Mouse (Mus musculus) limb, embryonic 14.5 days (tissue): ENCODE data around the gene Rmi2. TPM values are rescaled to one million over a fixed set of nuclear protein-coding genes. Genes with fewer than 3 reads are reported as not detected.

ENCODE experiments used
- ATAC-seq: fragments of 200-750 bp; cut with Nextera tagmentation; 2 replicates; pipeline ENCODE4 v1.8.0; 2017; ENCODE audit warnings: low read depth, moderate number of reproducible peaks, moderate TSS enrichment; ENCODE audit not compliant: low FRiP score
- DNase-seq: peaks from one replicate; pipeline ENCODE4 v3.0.0-alpha.2; 2015; ENCODE audit warnings: low spot score
- H3K27ac ChIP-seq: fragments of 300-500 bp; sonication (generic); replicated peaks from 2 replicates; pipeline ENCODE4 v1.5.1; 2014; ENCODE audit warnings: low read depth, mild to moderate bottlenecking, low read length, moderate library complexity, mixed read lengths
- H3K27me3 ChIP-seq: fragments of 300-500 bp; sonication (generic); 2 replicates; pipeline ENCODE4 v1.6.1; 2014; ENCODE audit warnings: low read length, mixed read lengths; ENCODE audit not compliant: control insufficient read depth, insufficient read depth
- H3K36me3 ChIP-seq: fragments of 300-500 bp; sonication (generic); 2 replicates; pipeline ENCODE4 v1.6.1; 2014; ENCODE audit warnings: mild to moderate bottlenecking, low read length, moderate library complexity, mixed read lengths; ENCODE audit not compliant: control insufficient read depth, insufficient read depth
- H3K4me1 ChIP-seq: fragments of 300-500 bp; sonication (generic); 2 replicates; pipeline ENCODE4 v1.6.1; 2014; ENCODE audit warnings: antibody characterized with exemption, low read length, mixed read lengths; ENCODE audit not compliant: control insufficient read depth, insufficient read depth
- H3K4me2 ChIP-seq: fragments of 300-500 bp; sonication (generic); replicated peaks from 2 replicates; pipeline ENCODE4 v1.6.1; 2014; ENCODE audit warnings: low read depth, mild to moderate bottlenecking, low read length, moderate library complexity; ENCODE audit not compliant: severe bottlenecking
- H3K4me3 ChIP-seq: fragments of 300-500 bp; sonication (generic); replicated peaks from 2 replicates; pipeline ENCODE4 v1.5.1; 2014; ENCODE audit warnings: low read length
- H3K9ac ChIP-seq: fragments of 300-500 bp; sonication (generic); 2 replicates; pipeline ENCODE4 v1.6.1; 2014; ENCODE audit warnings: mild to moderate bottlenecking, low read depth, low read length, moderate library complexity; ENCODE audit not compliant: severe bottlenecking
- H3K9me3 ChIP-seq: fragments of 300-500 bp; sonication (generic); 2 replicates; pipeline ENCODE4 v1.6.1; 2016; ENCODE audit warnings: low read length; ENCODE audit not compliant: control insufficient read depth
- POLR2A ChIP-seq: fragments of 200-500 bp; IDR thresholded peaks from 2 replicates; pipeline ENCODE4 v1.8.0; 2012; ENCODE audit warnings: inconsistent platforms, mild to moderate bottlenecking, moderate library complexity, borderline replicate concordance; ENCODE audit not compliant: insufficient read depth, insufficient read length; ENCODE audit errors: extremely low read depth
- WGBS: fragments of 180-500 bp; shearing (Covaris S2); extraction: QIAGEN DNeasy Blood & Tissue Kit; methylation state at CpG from one replicate; pipeline ENCODE4 v1.1.7; 2014; 5-methylcytosine and 5-hydroxymethylcytosine counted together
- polyA plus RNA-seq, 2 experiments: library from polyadenylated mRNA; depleted of rRNA in 1 of 2; stranded (reverse) in 1 of 2; unstranded in 1 of 2; fragments of >200 nt; fragmentation: Nextera tagmentation in 1 of 2; extraction: Ambion mirVana in 1 of 2; gene quantifications; 2 replicates each; pipeline versions ENCODE4 v1.2.1 to v1.2.3; 2012 to 2014

The Rmi2 gene
- polyA plus RNA-seq (2012; rRNA removed) (7.3 and 7.7 TPM in 2 replicates), polyA plus RNA-seq (2014; fragmentation: Nextera tagmentation; extraction: Ambion mirVana) (3.2 and 3.4 TPM in 2 replicates)

DNA sequence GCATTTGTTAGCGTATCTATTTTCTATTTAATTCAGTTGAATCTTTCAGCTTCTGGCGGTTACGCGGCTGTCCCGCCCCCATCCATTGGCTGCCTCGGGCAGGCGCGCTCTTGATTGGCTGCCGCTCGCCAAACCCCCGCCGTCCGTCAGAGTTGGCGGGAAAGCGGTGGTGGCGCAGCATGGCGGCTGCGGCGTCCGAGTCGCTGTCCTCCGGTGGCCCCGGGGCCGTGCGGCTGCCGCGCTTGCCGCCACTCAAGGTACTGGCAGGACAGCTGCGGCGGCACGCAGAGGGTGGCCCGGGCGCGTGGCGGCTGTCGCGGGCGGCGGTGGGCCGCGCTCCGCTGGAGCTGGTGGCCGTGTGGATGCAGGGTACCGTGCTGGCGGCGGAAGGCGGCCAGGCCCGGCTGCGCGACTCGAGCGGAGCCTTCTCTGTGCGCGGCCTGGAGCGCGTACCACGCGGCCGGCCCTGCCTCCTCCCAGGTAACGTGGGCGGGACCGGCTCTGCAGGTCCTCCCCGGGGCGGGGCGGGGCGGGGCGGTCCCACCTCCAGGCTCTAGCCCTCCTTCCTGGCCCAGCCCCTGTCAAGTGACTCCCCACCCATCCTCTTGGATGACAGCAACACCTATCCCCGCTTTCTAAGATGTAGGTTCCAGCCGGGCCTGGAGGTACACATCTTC, at the start of gene Rmi2:
TSS of gene Rmi2 (plus strand) at position 149 of the 677 bp plus-strand sequence.
- DNase-seq (peak; percentile 86), ATAC-seq (peak; percentile 94)
- Histone ChIP-seq H3K4me1 (peaks cover 18% of the 10 kb centered on the region), H3K9me3 (no peaks in the 10 kb centered on the region), H3K36me3 (no peaks in the 10 kb centered on the region), H3K27ac (peak within 1 kb of the TSS; percentile 91), H3K4me2 (peak within 1 kb of the TSS; percentile 82), H3K27me3 (no peaks in the 10 kb centered on the region), H3K4me3 (peak within 1 kb of the TSS; percentile 82), H3K9ac (peak within 1 kb of the TSS; percentile 87)
- 1% methylated on average over 31 of the region's 69 CpGs for WGBS
- no peak for TF ChIP-seq POLR2A

DNA sequence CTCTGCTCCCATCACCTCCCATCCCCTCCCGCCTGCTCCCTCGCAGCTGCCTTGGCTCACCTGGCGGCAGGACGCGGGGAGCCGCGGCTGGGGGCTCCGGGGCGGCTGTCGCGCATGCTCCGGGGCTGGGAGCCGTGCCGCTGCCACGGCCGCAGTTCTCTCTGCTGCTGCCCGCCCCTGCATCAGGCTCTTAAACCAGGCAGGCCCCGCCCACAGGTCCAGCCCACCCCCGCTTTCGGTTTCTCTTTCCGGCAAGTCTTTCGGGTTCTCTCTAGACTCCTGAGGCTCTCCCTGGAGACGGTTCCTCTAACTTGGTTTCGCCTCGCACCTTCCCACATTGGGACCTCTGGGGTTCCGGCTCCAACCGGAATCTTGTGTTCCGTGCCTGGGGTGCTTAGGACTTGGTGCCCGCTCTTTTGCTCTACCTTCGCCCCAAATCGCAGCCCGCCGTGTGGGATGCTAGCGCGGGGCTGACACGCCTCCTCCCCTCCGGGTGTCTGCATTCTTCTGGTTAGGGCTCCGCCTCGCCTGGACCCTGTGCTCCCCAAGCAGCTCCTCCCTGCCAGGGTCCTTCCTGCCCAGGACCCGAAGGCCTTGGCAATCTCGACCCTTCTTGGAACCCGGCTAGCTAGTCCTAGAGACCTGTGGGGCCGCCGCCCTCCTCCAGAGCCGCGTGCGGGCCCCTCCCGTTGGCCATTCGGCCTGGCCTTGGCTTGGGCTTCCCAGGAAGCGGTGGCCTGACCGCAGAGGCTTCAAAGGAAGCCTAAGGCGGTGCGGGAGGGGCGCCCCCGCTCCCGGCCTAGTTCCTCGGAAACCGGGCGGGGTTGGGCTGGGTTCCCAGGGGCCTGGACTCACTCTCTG, 49.3 kb upstream of the Rmi2 start, which contains the start of gene Socs1:
TSS of gene Socs1 (minus strand) at position 166 of the 861 bp plus-strand sequence.
- Histone ChIP-seq H3K36me3 (peaks cover 12% of the 10 kb centered on the region), H3K27ac (peak within 1 kb of the TSS; percentile 96), H3K9ac (peak within 1 kb of the TSS; percentile 82), H3K27me3 (no peaks in the 10 kb centered on the region), H3K9me3 (no peaks in the 10 kb centered on the region), H3K4me2 (peak within 1 kb of the TSS; percentile 89), H3K4me1 (peaks cover 35% of the 10 kb centered on the region), H3K4me3 (peak within 1 kb of the TSS; percentile 84)
- under 1% methylated on average over 33 of the region's 59 CpGs for WGBS
- peak; percentile 95 for DNase-seq
- peak; percentile 88 for ATAC-seq
- TF ChIP-seq POLR2A: peak; percentile 64; the same call in 1 of the 2 replicates

DNA sequence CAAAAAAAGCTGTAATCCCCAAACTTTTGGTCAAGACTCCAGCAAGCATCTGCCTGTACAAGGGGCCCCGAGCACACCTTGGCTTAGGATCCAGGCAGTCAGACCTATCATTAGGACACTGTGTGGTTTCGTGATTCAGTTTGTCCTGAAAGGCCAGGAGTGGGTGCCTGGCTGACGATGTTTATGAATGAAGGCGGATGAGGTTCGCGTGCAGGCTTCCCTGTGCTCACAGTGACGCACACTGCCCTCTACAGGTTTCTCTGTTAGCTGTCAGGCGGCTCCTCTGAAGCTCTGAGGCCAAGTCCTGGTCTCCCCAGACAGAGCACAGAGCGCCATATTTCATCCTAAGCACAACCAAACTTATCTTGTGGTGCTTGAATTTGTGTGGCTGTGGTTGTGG, 48.6 kb upstream of the Rmi2 start:
- H3K9ac ChIP-seq: peak overlapping the region; percentile 82
- DNase-seq: peak; percentile 95
- H3K36me3 ChIP-seq: peaks cover 12% of the 10 kb centered on the region
- peak; percentile 25; the same call in 1 of the 2 replicates for TF ChIP-seq POLR2A
- H3K27ac ChIP-seq: peak overlapping the region; percentile 96
- whole genome bisulfite sequencing: under 1% methylated on average over 9 of the region's 9 CpGs
- peaks cover 29% of the 10 kb centered on the region for H3K4me1 ChIP-seq
- peak; percentile 33 for ATAC-seq
- no peaks in the 10 kb centered on the region for H3K9me3 ChIP-seq
- no peaks in the 10 kb centered on the region for H3K27me3 ChIP-seq
- peak overlapping the region; percentile 89 for H3K4me2 ChIP-seq
- H3K4me3 ChIP-seq: peak overlapping the region; percentile 84

DNA sequence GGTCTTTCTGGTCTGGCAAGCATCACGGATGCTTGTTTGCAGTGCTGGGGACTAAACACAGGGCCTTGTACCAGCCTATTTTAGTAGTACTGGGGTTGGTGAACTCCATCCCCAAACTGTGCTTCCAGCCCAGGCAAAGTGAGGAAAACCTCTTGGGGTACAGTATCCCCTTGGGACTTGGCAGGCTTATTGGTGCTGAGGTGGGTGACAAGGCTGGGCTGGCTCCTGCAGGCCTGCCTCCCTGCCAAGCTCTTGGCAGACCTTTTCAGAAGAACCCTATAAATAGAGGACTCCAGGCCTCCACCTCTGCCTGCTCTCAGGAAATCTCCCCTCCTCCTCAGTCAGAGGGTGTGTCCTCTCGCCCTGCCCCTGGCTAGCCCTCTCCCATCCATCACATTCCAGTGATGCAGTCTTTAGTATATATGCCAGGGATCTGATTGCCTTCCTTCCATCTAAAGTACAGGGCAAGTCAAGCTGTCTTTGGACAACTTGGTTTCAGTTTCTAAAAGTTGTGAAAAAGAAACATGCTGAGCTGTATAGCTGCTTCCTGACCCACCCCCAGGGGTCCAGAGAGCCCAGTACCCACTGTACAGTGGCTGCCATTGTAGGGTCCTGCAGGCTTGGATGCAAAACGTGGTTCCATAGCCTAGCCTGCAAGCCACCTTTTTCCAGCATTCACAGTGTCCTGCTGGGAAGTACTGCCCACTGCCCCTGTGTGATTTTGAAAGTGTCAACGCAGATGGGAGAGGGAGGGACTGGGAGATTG, 47.9 kb upstream of the Rmi2 start:
- H3K4me3 ChIP-seq: no peak overlapping the region
- 56% methylated on average over 4 of the region's 4 CpGs for WGBS
- TF ChIP-seq POLR2A: no peak
- H3K36me3 ChIP-seq: peaks cover 12% of the 10 kb centered on the region
- no peaks in the 10 kb centered on the region for H3K9me3 ChIP-seq
- peak overlapping the region; percentile 96 for H3K27ac ChIP-seq
- ATAC-seq (no peak), DNase-seq (no peak)
- peaks cover 22% of the 10 kb centered on the region for H3K4me1 ChIP-seq
- H3K4me2 ChIP-seq: peak overlapping the region; percentile 89
- no peak overlapping the region for H3K9ac ChIP-seq
- H3K27me3 ChIP-seq: no peaks in the 10 kb centered on the region
